Comparison of ENCODE assay signal across 39 mouse cellular contexts in genomic region chr6:135116479-135116878, GRCm38 (mm10). TPM values are rescaled to one million over a fixed set of nuclear protein-coding genes. Genes with fewer than 3 reads are reported as not detected.
"Had no signal": no experiment of that assay in that cellular context is flagged by ENCODE, and none has a peak within 500 bp of the region (broad histone marks: within the 10 kb centered on the region; RNA-seq: fewer than 3 reads in every experiment).

No protein-coding gene starts in this region.

- DNase-seq: gastrocnemius, postnatal 14 days; gastrocnemius, postnatal 36 days; heart, adult 18-20 months; heart, postnatal 10 days; heart, postnatal 4 days; kidney, adult 18-20 months; kidney, adult 8-10 months; kidney, postnatal 10 days; kidney, postnatal 25 days; kidney, postnatal 4 days; layer of hippocampus, adult 9-11 months; layer of hippocampus, postnatal 36 days; left cerebral cortex, postnatal 4 days had no signal

- H3K4me2 ChIP-seq: heart, embryonic 12.5 days; hindbrain, embryonic 12.5 days; hindbrain, embryonic 14.5 days; intestine, embryonic 15.5 days; limb, embryonic 13.5 days; limb, embryonic 15.5 days; liver, embryonic 12.5 days had no signal

- H3K4me1 ChIP-seq: heart, embryonic 10.5 days; heart, embryonic 12.5 days; intestine, embryonic 15.5 days; limb, embryonic 15.5 days; liver, embryonic 12.5 days had no signal

- H3K9me3 ChIP-seq: heart, embryonic 10.5 days; heart, embryonic 12.5 days; hindbrain, embryonic 12.5 days; intestine, embryonic 15.5 days; limb, embryonic 13.5 days; limb, embryonic 15.5 days; liver, embryonic 12.5 days had no signal

- H3K27ac ChIP-seq: heart, embryonic 10.5 days; hindbrain, embryonic 12.5 days; hindbrain, embryonic 14.5 days; intestine, embryonic 15.5 days; layer of hippocampus, adult 2 months; limb, embryonic 13.5 days; limb, embryonic 15.5 days; liver, embryonic 12.5 days had no signal

- H3K4me3 ChIP-seq: heart, embryonic 10.5 days; heart, embryonic 12.5 days; hindbrain, embryonic 12.5 days; intestine, embryonic 15.5 days; layer of hippocampus, adult 2 months; limb, embryonic 13.5 days; limb, embryonic 15.5 days; liver, embryonic 12.5 days had no signal

- H3K9ac ChIP-seq: heart, embryonic 12.5 days; hindbrain, embryonic 12.5 days; hindbrain, embryonic 14.5 days; intestine, embryonic 15.5 days; limb, embryonic 13.5 days; limb, embryonic 15.5 days; liver, embryonic 12.5 days had no signal

- ATAC-seq: hindbrain, embryonic 16.5 days; inflammation-experienced regulatory T-cells, adult 6 months; intestine, embryonic 15.5 days; intestine, postnatal 0 days; liver, embryonic 12.5 days had no signal

- H3K36me3 ChIP-seq: heart, embryonic 10.5 days; heart, embryonic 12.5 days; hindbrain, embryonic 12.5 days; intestine, embryonic 15.5 days; limb, embryonic 13.5 days; limb, embryonic 15.5 days; liver, embryonic 12.5 days had no signal

- H3K27me3 ChIP-seq: intestine, embryonic 15.5 days; limb, embryonic 13.5 days; limb, embryonic 15.5 days had no signal

RNA-seq across cellular contexts. Expression of gene Gprc5d, which starts 1.6 kb away (rescaled TPM):
- total RNA-seq: gastrocnemius, adult 18-20 months; gastrocnemius, adult 8-10 months; gastrocnemius, postnatal 14 days; gastrocnemius, postnatal 36 days; heart, adult 18-20 months; heart, adult 8-10 months; heart, postnatal 25 days; layer of hippocampus, adult 2 months; layer of hippocampus, postnatal 14 days; layer of hippocampus, postnatal 36 days; left cerebral cortex, adult 18-20 months; left cerebral cortex, postnatal 10 days; left cerebral cortex, postnatal 25 days; left cerebral cortex, postnatal 4 days; liver, adult 2 months had no signal
- polyA plus RNA-seq: heart, embryonic 10.5 days; heart, embryonic 12.5 days; heart, embryonic 14.5 days; heart, embryonic 16.5 days; hindbrain, embryonic 12.5 days; hindbrain, embryonic 14.5 days; hindbrain, embryonic 16.5 days; inflammation-experienced regulatory T-cells, adult 6 months; intestine, embryonic 15.5 days; intestine, postnatal 0 days; kidney, embryonic 14.5 days; kidney, embryonic 16.5 days; limb, embryonic 11.5 days; limb, embryonic 13.5 days; limb, embryonic 15.5 days had no signal

RNA-seq across cellular contexts. Expression of gene Gprc5a, which starts 51.0 kb away (rescaled TPM):
- total RNA-seq: liver, adult 2 months had no signal
